Mouse (Mus musculus) brown adipose tissue, adult 24 weeks (tissue): ENCODE data around the gene Prdm16. TPM values are rescaled to one million over a fixed set of nuclear protein-coding genes. Genes with fewer than 3 reads are reported as not detected.

Source experiments
- H3K27ac ChIP-seq: fragments of 200-500 bp; replicated peaks from 2 replicates; pipeline ENCODE4 v1.5.1; 2012; ENCODE audit warnings: low read depth, mild to moderate bottlenecking, low read length
- H3K4me1 ChIP-seq: fragments of 200-500 bp; 2 replicates; pipeline ENCODE4 v1.6.1; 2012; ENCODE audit warnings: low read length, mixed read lengths; ENCODE audit not compliant: control insufficient read depth, insufficient read depth, insufficient read length
- H3K4me3 ChIP-seq: fragments of 200-500 bp; 2 replicates; pipeline ENCODE4 v1.5.1; 2012; ENCODE audit warnings: low read depth, mild to moderate bottlenecking, low read length, moderate library complexity; ENCODE audit not compliant: insufficient read depth
- polyA plus RNA-seq: library from polyadenylated mRNA; stranded (reverse); fragments of >200 nt; gene quantifications from 2 replicates; pipeline ENCODE4 v1.2.4, GENCODE M21; 2012; ENCODE audit not compliant: missing spikeins, insufficient read depth, insufficient read length

The Prdm16 gene
- polyA plus RNA-seq, 1 experiment, result 10.2 TPM

- Histone ChIP-seq H3K4me3 (no peak overlapping the region), H3K27ac (no peak overlapping the region), H3K4me1 (peaks cover 23% of the 10 kb centered on the region)
Observed at GRCm38 (mm10) chr4:154481771-154482637, 154.7 kb downstream of the Prdm16 start.

GRCm38 (mm10) chr4:154480544-154481260, 156.0 kb downstream of the Prdm16 start:
- peaks cover 23% of the 10 kb centered on the region for H3K4me1 ChIP-seq
- H3K27ac ChIP-seq, result no peak overlapping the region

GRCm38 (mm10) chr4:154480143-154480542, 156.5 kb downstream of the Prdm16 start:
- Histone ChIP-seq H3K4me1 (peaks cover 21% of the 10 kb centered on the region), H3K27ac (no peak overlapping the region)

More at GRCm38 (mm10) chr4:154480544-154481260, 156.0 kb downstream of the Prdm16 start:
- no peak overlapping the region for H3K4me3 ChIP-seq

GRCm38 (mm10) chr4:154478933-154479613, 157.6 kb downstream of the Prdm16 start:
- Histone ChIP-seq H3K27ac (no peak overlapping the region), H3K4me1 (peaks cover 12% of the 10 kb centered on the region), H3K4me3 (no peak overlapping the region)

More at GRCm38 (mm10) chr4:154480143-154480542, 156.5 kb downstream of the Prdm16 start:
- no peak overlapping the region for H3K4me3 ChIP-seq

GRCm38 (mm10) chr4:154473571-154474307, 162.9 kb downstream of the Prdm16 start:
- peaks cover 5% of the 10 kb centered on the region; the same call in 1 of the 2 replicates for H3K4me1 ChIP-seq
- H3K27ac ChIP-seq, result no peak overlapping the region
- no peak overlapping the region for H3K4me3 ChIP-seq

GRCm38 (mm10) chr4:154472569-154472968, 164.1 kb downstream of the Prdm16 start:
- Histone ChIP-seq H3K4me1 (peaks cover 5% of the 10 kb centered on the region; the same call in 1 of the 2 replicates), H3K4me3 (no peak overlapping the region)

GRCm38 (mm10) chr4:154471447-154472101, 165.1 kb downstream of the Prdm16 start:
- no peak overlapping the region for H3K27ac ChIP-seq
- H3K4me3 ChIP-seq, result no peak overlapping the region
- H3K4me1 ChIP-seq, result no peaks in the 10 kb centered on the region

More at GRCm38 (mm10) chr4:154472569-154472968, 164.1 kb downstream of the Prdm16 start:
- H3K27ac ChIP-seq, result no peak overlapping the region

GRCm38 (mm10) chr4:154466305-154466704, 170.4 kb downstream of the Prdm16 start:
- no peaks in the 10 kb centered on the region for H3K4me1 ChIP-seq
- no peak overlapping the region for H3K27ac ChIP-seq
- H3K4me3 ChIP-seq, result no peak overlapping the region

- no peaks in the 10 kb centered on the region for H3K4me1 ChIP-seq
- H3K27ac ChIP-seq, result no peak overlapping the region
- H3K4me3 ChIP-seq, result no peak overlapping the region
Observed at GRCm38 (mm10) chr4:154465123-154465522, 171.6 kb downstream of the Prdm16 start.

- H3K27ac ChIP-seq, result no peak overlapping the region
- H3K4me1 ChIP-seq, result no peaks in the 10 kb centered on the region
- no peak overlapping the region for H3K4me3 ChIP-seq
Observed at GRCm38 (mm10) chr4:154460021-154460420, 176.7 kb downstream of the Prdm16 start.

- Histone ChIP-seq H3K4me3 (no peak overlapping the region), H3K4me1 (peaks cover 4% of the 10 kb centered on the region; the same call in 1 of the 2 replicates), H3K27ac (no peak overlapping the region)
Observed at GRCm38 (mm10) chr4:154457756-154458155, 178.9 kb downstream of the Prdm16 start.

GRCm38 (mm10) chr4:154456265-154456822, 180.3 kb downstream of the Prdm16 start:
- Histone ChIP-seq H3K4me3 (no peak overlapping the region), H3K4me1 (peaks cover 4% of the 10 kb centered on the region; the same call in 1 of the 2 replicates), H3K27ac (no peak overlapping the region)

- Histone ChIP-seq H3K27ac (peak overlapping the region; percentile 16; the same call in 1 of the 2 replicates), H3K4me1 (peaks cover 4% of the 10 kb centered on the region; the same call in 1 of the 2 replicates), H3K4me3 (no peak overlapping the region)
Observed at GRCm38 (mm10) chr4:154450441-154450840, 186.2 kb downstream of the Prdm16 start.
